Mouse (Mus musculus): ENCODE data around the gene Gpd1l. TPM values are rescaled to one million over a fixed set of nuclear protein-coding genes. Genes with fewer than 3 reads are reported as not detected.
"Not testable (repeated sequence)": the region's sequence is repeated elsewhere in the genome, so short reads cannot be mapped to it uniquely, and the experiment has no call there.

Gene Gpd1l
- polyA plus RNA-seq (2012; rRNA removed), result 25.8 and 26.0 TPM in 2 replicates

DNA sequence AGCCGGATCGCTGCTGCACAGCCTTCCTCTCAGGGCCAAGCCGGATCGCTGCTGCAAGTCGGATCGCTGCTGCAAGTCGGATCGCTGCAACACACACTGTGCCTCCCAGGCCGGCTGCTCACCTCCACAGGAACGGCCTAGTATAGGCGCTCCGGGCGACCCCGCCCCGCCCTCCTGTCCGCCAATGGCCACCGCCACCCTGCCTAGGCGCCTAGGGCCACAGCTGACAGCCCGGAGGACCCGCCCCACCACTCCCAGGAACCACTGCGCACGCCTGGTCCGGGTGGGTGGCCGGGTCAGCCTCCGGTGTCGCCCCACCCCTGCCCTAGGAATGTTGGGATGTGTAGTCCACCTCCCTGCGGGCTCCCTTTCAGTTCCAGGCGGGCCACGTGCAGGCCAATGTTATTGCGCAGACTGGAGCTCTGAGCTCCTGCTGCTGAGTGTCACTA, at the start of gene Gpd1l:
Gene Gpd1l, minus strand, starts transcription at position 265 of the 449 bp plus-strand sequence.
- no peak for DNase-seq (ENCODE audit: low read depth)

- DNase-seq (ENCODE audit: low read depth), result no peak
Measured at GRCm38 (mm10) chr9:114982689-114983360, 49.0 kb upstream of the Gpd1l start, which contains the start of gene Rps27rt. Rps27rt (minus strand) TSS chr9:114982739.

GRCm38 (mm10) chr9:114979969-114980368, 46.2 kb upstream of the Gpd1l start:
- DNase-seq (ENCODE audit: low read depth), result no peak

GRCm38 (mm10) chr9:114978281-114979111, 44.7 kb upstream of the Gpd1l start, which contains the start of gene Osbpl10:
Osbpl10 (plus strand) TSS chr9:114978569.
- DNase-seq (ENCODE audit: low read depth), result no peak

DNA sequence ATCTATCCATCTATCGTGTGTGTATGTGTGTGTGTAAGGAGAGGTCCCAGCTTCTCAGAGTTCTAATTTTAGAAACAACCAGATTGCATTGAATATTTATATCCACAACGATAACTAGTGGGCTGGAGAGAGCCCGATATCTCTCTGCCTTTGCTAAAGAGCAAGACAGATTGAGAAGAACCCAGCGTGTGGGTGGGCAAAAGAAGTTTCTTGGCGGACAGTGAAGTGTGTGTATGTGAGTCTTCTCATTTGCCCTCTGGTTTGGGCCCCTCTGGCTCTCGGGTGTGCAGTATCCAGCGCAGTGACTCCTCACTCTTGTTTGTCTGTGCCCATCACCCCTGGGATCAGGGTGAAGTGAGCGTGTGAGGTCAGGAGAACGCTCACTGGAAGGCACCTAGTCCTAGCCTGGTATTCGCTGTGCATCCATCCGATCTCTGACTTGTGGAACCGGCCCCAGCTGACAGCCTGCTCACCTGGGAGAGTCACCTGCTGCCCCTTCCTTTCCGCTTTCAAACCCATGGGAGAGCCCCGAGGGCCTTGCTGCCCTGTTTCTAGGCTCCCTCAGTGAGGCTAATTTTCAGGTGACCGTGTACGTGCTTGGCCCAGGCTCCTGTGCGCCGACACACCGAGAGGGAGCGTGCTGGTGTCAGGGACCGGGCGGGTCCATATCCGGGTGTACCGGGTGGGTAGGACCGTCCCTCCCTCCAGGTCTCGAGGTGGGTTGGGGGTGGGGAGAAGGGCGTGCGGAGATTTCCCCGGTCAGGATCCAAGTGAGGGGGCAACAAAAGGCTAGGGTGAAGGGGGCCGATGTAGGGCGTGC, 43.9 kb upstream of the Gpd1l start:
- DNase-seq (ENCODE audit: low read depth), result no peak

GRCm38 (mm10) chr9:114966286-114966685, 32.5 kb upstream of the Gpd1l start:
- not testable (repeated sequence) for DNase-seq (ENCODE audit: low read depth)

DNA sequence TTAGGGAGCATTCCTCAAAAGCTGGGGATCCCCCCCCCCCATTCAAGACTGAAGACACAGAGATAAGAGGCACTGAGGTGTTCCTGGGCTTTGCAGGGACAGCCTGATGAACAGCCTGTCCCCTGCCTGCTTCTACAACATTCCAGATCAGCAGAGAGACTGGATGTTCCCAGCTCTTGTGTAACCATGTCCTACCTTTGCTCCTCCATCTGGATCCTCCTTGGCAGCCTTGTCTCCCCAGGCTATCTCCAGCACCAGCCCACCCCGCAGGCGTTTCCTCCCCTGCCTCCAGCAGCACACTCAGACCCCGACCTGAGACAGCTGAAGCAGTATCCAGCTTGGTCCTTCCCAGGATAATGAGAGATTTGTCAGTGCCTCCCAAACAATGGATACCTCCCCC, 30.3 kb upstream of the Gpd1l start:
- no peak for DNase-seq (ENCODE audit: low read depth)

DNA sequence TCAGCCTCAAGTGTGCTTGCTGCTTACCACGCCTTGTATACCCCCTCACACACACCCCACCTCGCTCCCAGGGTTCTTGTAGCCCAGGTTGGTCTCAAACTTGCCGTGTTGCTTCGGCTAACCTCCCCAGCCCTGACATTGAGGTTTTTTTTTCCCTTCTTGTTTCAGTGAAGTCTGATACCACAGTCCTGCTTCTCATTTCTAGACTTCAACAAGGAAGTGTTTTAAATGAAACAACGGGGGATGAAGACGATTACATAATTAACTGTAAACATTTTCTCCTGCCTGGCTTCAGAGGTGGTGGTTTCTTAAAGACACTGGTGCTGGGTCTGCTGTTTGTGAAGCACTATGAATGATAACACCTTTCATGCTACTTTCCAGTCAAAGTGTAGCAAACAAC, 27.1 kb upstream of the Gpd1l start:
- DNase-seq (ENCODE audit: low read depth), result no peak

DNA sequence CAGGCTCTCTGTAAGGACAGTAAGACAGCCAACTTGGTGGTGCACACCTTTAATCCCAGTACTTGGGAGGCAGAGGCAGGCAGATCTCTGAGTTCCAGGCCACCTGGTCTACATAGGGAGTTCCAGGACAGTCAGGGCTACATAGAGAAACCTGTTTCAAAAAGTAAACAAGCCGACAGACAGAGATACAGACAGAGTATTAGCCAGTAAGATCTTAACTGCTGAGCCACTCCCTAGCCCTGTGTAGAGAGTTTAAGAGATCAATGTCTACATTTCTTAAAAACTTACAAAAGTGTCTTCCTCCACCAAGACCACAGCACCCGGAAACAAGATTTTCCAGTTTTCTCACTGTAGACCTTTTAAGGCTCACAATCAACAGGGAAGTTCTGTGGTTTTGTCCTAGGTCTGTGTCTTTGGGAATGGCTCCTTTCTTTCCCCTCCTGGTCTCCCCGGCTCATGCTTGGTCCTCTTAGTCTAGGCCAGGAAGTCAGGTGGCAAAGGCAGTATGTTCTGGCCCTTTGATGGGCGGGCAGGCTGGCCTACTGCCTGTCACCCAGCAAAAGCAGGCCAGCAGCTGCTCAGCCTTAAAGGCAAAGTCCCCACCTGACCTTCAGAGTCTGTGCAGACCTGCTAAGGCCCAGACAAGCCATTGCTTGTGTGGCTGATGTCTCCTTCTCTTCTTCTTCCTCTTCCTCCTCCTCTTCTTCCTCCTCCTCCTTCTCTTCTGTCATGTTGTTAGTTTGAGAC, 26.4 kb upstream of the Gpd1l start:
- DNase-seq (ENCODE audit: low read depth), result no peak

GRCm38 (mm10) chr9:114956945-114957344, 23.2 kb upstream of the Gpd1l start:
- DNase-seq (ENCODE audit: low read depth), result no peak

- no peak for DNase-seq (ENCODE audit: low read depth)
Measured at GRCm38 (mm10) chr9:114955340-114955739, 21.6 kb upstream of the Gpd1l start.

DNA sequence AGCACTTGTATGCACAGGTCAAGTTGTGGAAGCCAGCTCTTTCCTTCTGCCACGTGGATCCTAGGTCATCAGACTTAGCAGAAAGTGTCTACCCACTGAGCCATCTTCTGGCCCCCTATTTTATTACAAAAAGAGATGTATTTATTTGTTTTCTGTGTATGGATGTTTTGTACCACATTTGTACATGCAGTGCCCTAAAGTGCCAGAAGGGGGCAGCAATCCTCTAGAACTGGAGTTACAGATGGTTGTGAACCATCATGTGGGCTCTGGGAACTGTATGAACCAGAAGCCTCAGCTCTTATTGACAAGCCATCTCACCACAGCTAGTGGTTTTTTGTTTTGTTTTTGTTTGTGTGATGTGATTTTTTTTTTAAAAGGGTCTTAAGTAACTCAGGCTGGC, 19.1 kb upstream of the Gpd1l start:
- DNase-seq (ENCODE audit: low read depth), result no peak

DNA sequence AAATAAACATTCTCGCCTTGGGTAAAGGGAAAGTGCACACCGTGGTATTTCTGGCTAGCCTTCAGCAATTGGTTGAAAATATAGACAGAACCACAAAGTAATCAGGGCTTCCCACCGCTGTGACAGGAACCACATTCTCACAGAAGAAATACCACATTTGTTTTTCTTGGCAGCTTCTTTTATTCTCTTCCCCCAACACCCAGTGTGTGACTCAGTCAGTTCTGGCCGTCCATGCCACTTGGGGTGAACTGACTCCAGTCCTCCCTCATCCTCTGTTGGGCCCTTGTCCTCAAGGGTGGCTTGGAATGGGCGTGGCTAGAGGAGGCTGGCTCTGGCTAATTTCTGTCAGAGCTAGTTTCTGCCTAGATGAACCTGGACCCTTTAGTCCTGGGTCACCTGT, 14.6 kb upstream of the Gpd1l start:
- DNase-seq (ENCODE audit: low read depth), result no peak

- no peak for DNase-seq (ENCODE audit: low read depth)
Measured at GRCm38 (mm10) chr9:114945576-114945975, 11.8 kb upstream of the Gpd1l start.

DNA sequence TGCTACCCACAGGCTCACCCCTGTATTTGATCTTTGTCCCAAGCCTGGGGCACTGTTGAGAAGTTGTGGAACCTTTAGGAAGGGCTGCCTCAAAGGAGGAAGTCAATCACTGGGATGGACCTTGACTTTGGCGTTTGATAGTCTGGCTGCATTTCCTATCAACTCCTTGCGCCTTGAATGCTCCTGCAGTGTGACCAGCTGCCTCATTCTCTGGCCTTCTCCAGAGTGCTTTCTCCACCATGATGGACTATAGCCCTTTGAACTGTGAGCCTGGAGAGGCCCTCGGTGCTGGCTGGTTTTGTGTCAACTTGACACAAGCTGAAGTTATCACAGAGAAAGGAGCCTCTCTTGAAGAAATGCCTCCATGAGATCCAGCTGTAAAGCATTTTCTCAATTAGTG, 10.9 kb upstream of the Gpd1l start:
- DNase-seq (ENCODE audit: low read depth), result no peak

GRCm38 (mm10) chr9:114936687-114937086, 2.9 kb upstream of the Gpd1l start:
- no peak for DNase-seq (ENCODE audit: low read depth)

DNA sequence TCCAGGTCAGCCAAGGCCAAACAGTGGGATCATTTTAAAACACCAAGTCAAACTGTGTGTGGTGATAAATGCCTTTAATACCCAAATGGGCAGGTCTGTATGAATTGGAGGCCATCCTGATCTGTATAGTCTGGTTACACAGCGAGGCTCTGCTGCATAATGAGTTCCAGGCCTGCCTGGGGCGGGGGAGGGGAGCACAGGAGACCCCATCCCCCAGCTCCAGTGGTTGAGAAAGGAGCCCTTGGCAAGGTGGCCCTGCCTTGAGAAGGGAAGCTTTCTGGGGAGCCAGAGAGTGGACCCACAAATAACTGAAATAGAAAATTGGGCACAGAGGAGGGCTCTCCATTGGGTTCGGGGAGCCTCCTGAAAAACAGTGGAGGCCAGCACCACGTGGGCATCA, 1.5 kb upstream of the Gpd1l start:
- DNase-seq (ENCODE audit: low read depth), result no peak

DNA sequence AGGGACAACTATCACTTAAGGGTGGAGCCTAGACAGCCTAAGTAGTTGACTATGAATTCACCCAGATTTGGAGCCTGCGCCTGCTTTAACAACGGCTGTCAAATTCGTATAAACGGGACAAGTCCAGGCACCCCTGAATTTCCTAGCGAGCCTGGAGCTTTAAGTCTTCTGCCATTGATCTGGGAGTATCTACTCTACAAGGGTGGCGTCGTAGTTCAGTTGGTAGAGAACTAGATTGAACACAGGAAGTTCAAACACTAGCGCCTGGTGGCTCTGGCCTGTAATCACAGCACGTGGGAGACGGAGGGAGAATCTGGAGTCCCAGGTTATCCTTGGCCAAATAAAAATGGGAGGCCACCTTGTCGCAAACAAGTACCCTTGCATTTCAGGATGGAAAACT, 444 bp upstream of the Gpd1l start:
- no peak for DNase-seq (ENCODE audit: low read depth)

- DNase-seq (ENCODE audit: low read depth), result no peak
Measured at GRCm38 (mm10) chr9:114933037-114933722, 607 bp downstream of the Gpd1l start.

GRCm38 (mm10) chr9:114932607-114933006, 1.2 kb downstream of the Gpd1l start:
- no peak for DNase-seq (ENCODE audit: low read depth)
